Mouse (Mus musculus) testis, adult 2 months (tissue): ENCODE results near the gene Aig1.

Experiments
- CTCF ChIP-seq: fragments of 200-500 bp; IDR thresholded peaks from 2 replicates; pipeline ENCODE4 v1.5.1; 2012; ENCODE audit warnings: low read depth, mild to moderate bottlenecking, inconsistent platforms, low read length, moderate library complexity; ENCODE audit not compliant: control insufficient read depth, insufficient read depth, insufficient replicate concordance
- POLR2A ChIP-seq: fragments of 200-500 bp; IDR thresholded peaks from 2 replicates; pipeline ENCODE4 v1.6.1; 2012; ENCODE audit warnings: low read depth, mild to moderate bottlenecking, inconsistent platforms, low read length, moderate library complexity; ENCODE audit not compliant: control insufficient read depth

GRCm38 (mm10) chr10:13870531-13870930 is 1.8 kb upstream of the Aig1 start:
- TF ChIP-seq CTCF = no peak
- no peak for TF ChIP-seq POLR2A
